Mouse (Mus musculus) gastrocnemius, postnatal 10 days (tissue): ENCODE data around the gene Wipi2. TPM values are rescaled to one million over a fixed set of nuclear protein-coding genes. Genes with fewer than 3 reads are reported as not detected.

Experiments used
- DNase-seq: peaks from one replicate; pipeline ENCODE4 v3.0.0; 2021; ENCODE audit warnings: mixed read lengths
- long read RNA-seq, 2 experiments: library from polyadenylated mRNA; stranded (forward); transcript quantifications; one replicate each; pipeline ENCODE4 v2.0.0; 2021
- total RNA-seq, 2 experiments: library from RNA; stranded (reverse); gene quantifications; 2 replicates each; pipeline ENCODE4 v1.2.3; 2021

Wipi2 gene
- 10 to 100 TPM; 29.2 to 33.6 TPM for total RNA-seq
- long read RNA-seq, experiment 1, full-length matches to known transcripts = 55 of 68 reads
- long read RNA-seq, experiment 1, partial matches to known transcripts = 5 of 68 reads
- long read RNA-seq, experiment 1, other reads (novel, unspliced or antisense) = 8 of 68 reads
- long read RNA-seq, experiment 2, full-length matches to known transcripts = 50 of 63 reads
- long read RNA-seq, experiment 2, partial matches to known transcripts = 2 of 63 reads
- long read RNA-seq, experiment 2, other reads (novel, unspliced or antisense) = 11 of 63 reads

- DNase-seq = no peak
Observed at GRCm38 (mm10) chr5:142627398-142627797, at the start of gene Wipi2. Wipi2 (plus strand) TSS chr5:142627698.

- no peak for DNase-seq
Observed at GRCm38 (mm10) chr5:142578192-142578591, 49.3 kb upstream of the Wipi2 start.

- peak; percentile 46 for DNase-seq
Observed at GRCm38 (mm10) chr5:142581517-142581916, 46.0 kb upstream of the Wipi2 start.

- no peak for DNase-seq
Observed at GRCm38 (mm10) chr5:142583616-142584126, 43.8 kb upstream of the Wipi2 start.

- DNase-seq = no peak
Observed at GRCm38 (mm10) chr5:142590953-142591616, 36.4 kb upstream of the Wipi2 start.

GRCm38 (mm10) chr5:142595698-142596097 lies 31.8 kb upstream of the Wipi2 start:
- DNase-seq = no peak

GRCm38 (mm10) chr5:142596723-142597122 lies 30.8 kb upstream of the Wipi2 start:
- DNase-seq = no peak

GRCm38 (mm10) chr5:142597648-142598390 lies 29.7 kb upstream of the Wipi2 start:
- no peak for DNase-seq

DNA sequence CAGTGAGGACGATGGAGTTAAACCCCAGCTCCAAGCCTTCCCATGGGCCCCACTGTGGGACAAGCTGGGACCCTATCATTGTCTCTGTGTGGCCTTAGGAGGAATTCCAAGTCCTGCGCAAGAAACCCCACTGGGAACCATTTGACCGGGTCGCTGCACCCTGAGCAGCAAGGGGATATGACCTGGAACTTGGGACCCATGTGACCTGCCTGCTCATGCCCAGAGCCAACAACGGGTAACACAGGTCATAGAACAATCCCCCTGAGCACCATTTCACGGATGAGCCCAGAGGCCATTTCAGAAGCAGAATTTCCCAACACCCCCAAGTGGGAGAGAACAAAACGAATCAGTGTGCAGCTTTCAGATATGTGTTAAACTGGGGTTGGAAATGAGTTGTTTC lies 23.1 kb upstream of the Wipi2 start:
- DNase-seq = no peak

GRCm38 (mm10) chr5:142605288-142605687 lies 22.2 kb upstream of the Wipi2 start:
- DNase-seq = no peak

- no peak for DNase-seq
Observed at GRCm38 (mm10) chr5:142608259-142608988, 19.1 kb upstream of the Wipi2 start, which contains the start of gene Mmd2. Mmd2 (minus strand) TSS chr5:142608800.

DNA sequence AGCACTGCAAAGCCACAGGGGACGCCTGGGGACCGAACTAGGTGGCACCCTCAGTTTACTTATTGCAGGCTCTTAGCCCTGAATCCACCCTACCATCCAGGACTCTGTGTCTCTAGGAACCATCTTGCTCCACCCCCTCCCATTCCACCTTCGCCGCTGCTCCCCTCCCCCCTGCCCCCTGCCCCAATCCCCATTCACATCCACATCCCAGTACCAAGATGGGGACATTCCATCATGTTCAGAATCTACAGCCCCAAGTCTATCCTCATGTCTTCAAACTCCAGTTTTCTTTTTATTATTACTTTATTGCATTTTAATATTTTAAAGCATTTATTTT lies 18.5 kb upstream of the Wipi2 start:
- DNase-seq = no peak

- no peak for DNase-seq
Observed at GRCm38 (mm10) chr5:142610362-142610761, 17.1 kb upstream of the Wipi2 start.

- no peak for DNase-seq
Observed at GRCm38 (mm10) chr5:142614513-142614912, 13.0 kb upstream of the Wipi2 start.

DNA sequence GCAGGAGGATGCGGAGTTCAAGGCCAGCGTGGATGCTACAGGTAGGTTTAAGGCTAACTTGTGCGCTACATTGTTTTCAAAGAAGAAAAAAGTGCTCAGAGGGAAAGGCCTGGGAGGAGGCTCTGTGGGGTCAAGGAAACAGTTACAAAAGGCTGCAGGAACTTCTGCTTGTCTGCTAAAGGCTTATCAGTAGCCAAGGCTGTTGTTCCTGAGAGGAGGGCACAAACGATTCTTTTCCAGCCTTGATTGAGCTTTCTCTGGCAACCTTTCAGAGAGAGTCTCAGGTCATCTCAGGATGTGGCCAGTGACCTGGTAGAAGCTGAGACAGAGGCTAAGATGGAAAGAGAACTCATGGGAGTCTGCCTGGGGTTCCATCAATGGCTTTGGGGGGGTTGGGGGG lies 11.9 kb upstream of the Wipi2 start:
- DNase-seq = no peak

- DNase-seq = no peak
Observed at GRCm38 (mm10) chr5:142616326-142616725, 11.2 kb upstream of the Wipi2 start.

- DNase-seq = peak; percentile 28
Observed at GRCm38 (mm10) chr5:142619866-142620265, 7.6 kb upstream of the Wipi2 start.

- DNase-seq = no peak
Observed at GRCm38 (mm10) chr5:142621421-142621820, 6.1 kb upstream of the Wipi2 start.

DNA sequence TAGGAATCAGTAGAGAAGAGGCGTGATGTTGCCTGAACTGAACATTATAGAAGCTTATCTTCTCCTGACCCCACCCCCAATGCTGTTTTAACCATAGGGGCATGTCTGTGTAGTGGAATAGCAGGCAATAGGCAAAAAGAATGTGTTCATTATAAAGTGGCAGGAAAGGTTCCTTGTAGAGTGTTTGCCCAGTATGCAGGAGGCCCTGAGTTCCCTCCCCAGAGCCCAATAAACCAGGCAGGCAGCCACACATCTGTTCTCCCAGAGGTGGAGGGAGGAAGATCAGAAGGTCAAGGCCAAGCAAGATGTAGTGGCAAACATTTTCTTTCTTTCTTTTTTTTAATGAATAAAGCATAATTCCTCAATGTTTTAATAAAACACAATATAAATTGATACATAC lies 5.4 kb upstream of the Wipi2 start:
- DNase-seq = no peak

DNA sequence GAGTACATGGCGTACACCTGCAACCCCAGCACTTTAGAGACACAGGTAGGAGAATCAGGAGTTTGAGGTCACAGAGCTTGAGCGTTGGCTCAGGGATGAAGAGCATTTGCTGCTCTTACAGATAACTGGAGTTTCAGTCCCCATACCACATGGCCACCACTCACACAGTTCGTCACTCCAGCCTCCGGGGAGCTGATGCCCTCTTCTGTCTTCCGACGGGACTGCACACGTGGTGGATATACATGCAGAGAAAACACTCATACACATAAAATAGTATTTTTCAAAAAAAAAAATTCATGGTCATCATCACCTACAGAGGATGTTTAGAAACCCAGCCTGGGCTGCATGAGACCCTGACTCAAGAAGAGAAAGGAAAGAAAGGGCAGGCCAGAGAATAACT lies 4.4 kb upstream of the Wipi2 start:
- DNase-seq = no peak

GRCm38 (mm10) chr5:142628726-142629662 lies 1.5 kb downstream of the Wipi2 start:
- DNase-seq = peak; percentile 95
